Mouse (Mus musculus): Measurements from ENCODE around the gene Oas2. TPM values are rescaled to one million over a fixed set of nuclear protein-coding genes. Genes with fewer than 3 reads are reported as not detected.
A peak's percentile ranks its signal among the peaks of the same experiment; 100 is the strongest.

Oas2 gene
- polyA plus RNA-seq, 1 experiment from 2014 or later = 0.05 TPM

DNA sequence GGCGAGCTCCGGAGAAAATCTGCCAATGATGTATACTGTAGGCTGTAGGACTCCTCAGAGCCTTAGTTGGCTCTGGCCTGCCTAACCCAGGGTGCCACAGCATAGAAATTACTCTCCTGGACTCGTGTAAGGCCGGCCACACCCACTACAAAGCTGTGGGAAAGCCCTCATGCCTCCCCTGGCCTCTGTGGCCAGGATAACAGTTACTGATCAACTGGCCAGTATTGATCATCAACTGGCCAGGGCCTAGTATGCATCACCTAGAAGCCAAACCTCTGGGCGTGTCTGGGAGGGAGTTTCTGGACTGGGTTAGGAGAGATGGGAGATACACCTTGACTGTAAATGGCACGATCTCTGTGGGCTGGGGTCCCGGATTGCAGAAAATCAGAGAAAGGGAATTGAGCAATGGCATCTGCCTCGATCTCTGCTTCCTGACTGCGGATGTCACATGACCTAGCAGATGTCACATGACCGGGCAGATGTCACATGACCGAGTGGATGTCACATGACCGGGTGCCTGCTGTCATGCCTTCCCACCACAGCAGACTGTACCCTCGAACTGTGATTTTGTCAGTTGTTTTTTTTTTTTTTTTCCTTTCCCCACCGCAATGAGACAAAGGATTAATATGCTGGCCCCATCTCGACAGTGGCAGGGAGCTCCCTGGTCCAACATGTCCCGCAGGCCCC is 53.5 kb downstream of the Oas2 start:
- Histone ChIP-seq H3K4me1 (ENCODE audit: control insufficient read depth, insufficient read depth, low read length) (peaks cover 4% of the 10 kb centered on the region; the same call in 1 of the 2 replicates), H3K27ac (ENCODE audit: low read depth, low read length) (no peak overlapping the region), H3K9me3 (ENCODE audit: control insufficient read depth, low read length) (no peaks in the 10 kb centered on the region), H3K27me3 (ENCODE audit: control insufficient read depth, insufficient read depth, low read length) (peaks cover 34% of the 10 kb centered on the region), H3K4me2 (no peak overlapping the region), H3K9ac (ENCODE audit: low read length) (no peak overlapping the region), H3K36me3 (ENCODE audit: control insufficient read depth, insufficient read depth, low read length) (no peaks in the 10 kb centered on the region), H3K4me3 (ENCODE audit: low read depth, low read length) (no peak overlapping the region)
- WGBS = 76% methylated on average over 16 of the region's 16 CpGs
- ATAC-seq (ENCODE audit: low FRiP score) (no peak), DNase-seq (ENCODE audit: low spot score, missing footprints) (no peak)

DNA sequence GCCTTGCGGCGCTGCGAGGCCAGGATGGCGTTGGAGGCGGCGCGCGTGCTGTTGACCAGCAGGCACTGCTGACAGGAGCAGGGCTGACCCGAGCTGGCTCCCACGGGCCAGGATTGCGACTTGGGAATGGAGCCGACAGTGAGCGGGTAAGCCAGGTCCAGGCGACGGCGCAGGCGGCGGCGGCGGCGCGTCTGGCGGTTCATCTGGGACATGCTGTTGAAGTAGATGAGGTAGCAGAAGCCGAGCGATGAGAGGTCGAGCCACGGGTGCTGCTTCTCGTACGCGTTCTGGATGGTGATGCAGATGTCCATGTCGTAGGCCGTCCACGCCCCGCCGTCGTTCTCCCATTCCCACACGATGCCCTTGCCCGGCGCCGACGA is 55.0 kb downstream of the Oas2 start:
- WGBS = 2% methylated on average over 41 of the region's 41 CpGs
- Histone ChIP-seq H3K27ac (ENCODE audit: low read depth, low read length) (no peak overlapping the region), H3K9ac (ENCODE audit: low read length) (no peak overlapping the region), H3K4me2 (peak overlapping the region; percentile 34), H3K36me3 (ENCODE audit: control insufficient read depth, insufficient read depth, low read length) (no peaks in the 10 kb centered on the region), H3K4me3 (ENCODE audit: low read depth, low read length) (peak overlapping the region; percentile 17; the same call in 1 of the 2 replicates), H3K4me1 (ENCODE audit: control insufficient read depth, insufficient read depth, low read length) (peaks cover 4% of the 10 kb centered on the region; the same call in 1 of the 2 replicates), H3K27me3 (ENCODE audit: control insufficient read depth, insufficient read depth, low read length) (peaks cover 34% of the 10 kb centered on the region), H3K9me3 (ENCODE audit: control insufficient read depth, low read length) (no peaks in the 10 kb centered on the region)
- ATAC-seq (ENCODE audit: low FRiP score) (0 out of 2 replicates have a peak, but pooled peaks have one; percentile 26), DNase-seq (ENCODE audit: low spot score, missing footprints) (no peak)

DNA sequence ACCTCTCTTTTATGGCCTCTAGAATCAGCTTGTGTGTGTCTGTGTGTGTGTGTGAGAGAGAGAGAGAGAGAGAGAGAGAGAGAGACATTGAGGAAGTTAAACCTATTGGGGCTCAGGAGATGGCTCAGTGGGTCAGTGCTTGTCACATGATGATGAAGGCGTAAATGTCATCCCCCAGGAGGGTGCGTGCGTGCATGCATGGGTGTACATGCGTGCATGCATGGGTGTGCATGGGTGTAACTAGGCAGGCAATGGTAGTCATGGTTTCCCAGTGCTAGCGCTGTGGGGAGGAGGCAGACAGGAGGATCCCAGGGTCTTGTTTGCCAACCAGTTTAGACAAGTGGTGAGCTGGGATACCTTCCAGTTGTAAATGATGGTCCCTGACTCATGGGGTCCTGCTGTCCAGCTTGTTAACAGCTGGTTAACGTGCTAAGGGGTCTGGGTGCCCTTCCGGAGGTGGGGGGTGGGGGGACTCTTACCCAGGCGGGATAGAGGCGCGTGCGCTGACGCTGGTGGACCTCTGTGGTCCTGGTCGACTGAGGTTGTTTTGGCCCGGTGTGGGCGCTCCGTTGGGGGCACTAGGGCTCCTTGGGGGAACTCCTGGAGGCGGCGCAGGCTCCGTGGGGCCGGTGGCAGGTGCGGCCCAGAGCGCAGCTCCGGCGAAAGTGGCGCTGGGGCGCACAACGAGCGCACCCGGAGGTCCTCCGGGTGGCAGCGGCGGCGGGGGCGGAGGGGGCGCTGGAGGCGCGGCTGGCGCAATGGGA is 55.5 kb downstream of the Oas2 start:
- H3K9ac ChIP-seq (ENCODE audit: low read length) = no peak overlapping the region

DNA sequence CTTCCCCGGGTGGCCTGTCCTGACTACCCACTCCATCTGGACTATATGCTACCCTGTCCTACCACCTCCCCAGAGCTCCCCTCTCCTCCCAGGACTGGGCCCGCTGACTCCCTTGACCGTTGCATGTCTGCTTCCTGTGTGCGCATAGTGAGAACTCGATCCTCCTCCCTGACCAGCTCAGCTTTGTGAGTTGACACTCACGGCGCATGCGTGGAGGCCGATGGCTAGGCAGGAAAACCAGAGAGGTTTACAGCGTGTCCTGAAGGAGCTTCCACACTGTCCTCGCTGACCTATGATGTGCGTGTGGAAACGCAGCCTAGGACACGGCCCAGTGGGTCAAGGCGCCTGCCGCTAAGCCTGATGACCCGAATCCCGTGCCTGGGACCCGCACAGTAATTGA is 57.6 kb downstream of the Oas2 start:
- Histone ChIP-seq H3K27ac (ENCODE audit: low read depth, low read length) (no peak overlapping the region), H3K4me3 (ENCODE audit: low read depth, low read length) (no peak overlapping the region), H3K9ac (ENCODE audit: low read length) (no peak overlapping the region), H3K9me3 (ENCODE audit: control insufficient read depth, low read length) (no peaks in the 10 kb centered on the region), H3K27me3 (ENCODE audit: control insufficient read depth, insufficient read depth, low read length) (peaks cover 34% of the 10 kb centered on the region), H3K36me3 (ENCODE audit: control insufficient read depth, insufficient read depth, low read length) (no peaks in the 10 kb centered on the region), H3K4me2 (no peak overlapping the region), H3K4me1 (ENCODE audit: control insufficient read depth, insufficient read depth, low read length) (peaks cover 4% of the 10 kb centered on the region; the same call in 1 of the 2 replicates)
- no peak for DNase-seq (ENCODE audit: low spot score, missing footprints)
- WGBS = 80% methylated on average over 19 of the region's 19 CpGs
- no peak for ATAC-seq (ENCODE audit: low FRiP score)

More for the DNA sequence above, 55.5 kb downstream of the Oas2 start:
- Histone ChIP-seq H3K4me3 (ENCODE audit: low read depth, low read length) (peak overlapping the region; percentile 17; the same call in 1 of the 2 replicates), H3K36me3 (ENCODE audit: control insufficient read depth, insufficient read depth, low read length) (no peaks in the 10 kb centered on the region), H3K4me2 (peak overlapping the region; percentile 34), H3K9me3 (ENCODE audit: control insufficient read depth, low read length) (no peaks in the 10 kb centered on the region), H3K27ac (ENCODE audit: low read depth, low read length) (no peak overlapping the region), H3K4me1 (ENCODE audit: control insufficient read depth, insufficient read depth, low read length) (peaks cover 4% of the 10 kb centered on the region; the same call in 1 of the 2 replicates), H3K27me3 (ENCODE audit: control insufficient read depth, insufficient read depth, low read length) (peaks cover 34% of the 10 kb centered on the region)
- ATAC-seq (ENCODE audit: low FRiP score) (no peak), DNase-seq (ENCODE audit: low spot score, missing footprints) (no peak)
- WGBS = 12% methylated on average over 38 of the region's 38 CpGs

DNA sequence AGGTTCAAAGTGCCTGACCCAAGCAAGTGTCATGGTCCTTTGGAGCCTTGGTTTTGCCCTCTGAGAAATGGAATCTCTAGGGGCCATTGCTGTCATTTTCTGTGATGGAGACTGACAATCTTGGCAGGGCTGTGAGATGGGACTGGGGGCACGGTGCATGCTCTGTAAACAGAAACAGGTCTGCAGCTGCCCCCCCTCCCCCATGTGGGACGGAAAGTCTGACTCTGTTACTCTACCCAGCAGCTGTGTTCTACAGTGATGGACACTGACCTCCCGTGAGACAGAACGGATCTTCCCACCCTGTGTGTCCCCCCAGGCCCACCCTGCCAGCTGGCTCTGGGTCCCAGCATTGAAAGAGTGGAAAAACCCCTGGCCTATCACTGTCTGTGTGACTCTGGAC is 59.2 kb downstream of the Oas2 start:
- no peak overlapping the region for H3K4me3 ChIP-seq (ENCODE audit: low read depth, low read length)
- no peak overlapping the region for H3K27ac ChIP-seq (ENCODE audit: low read depth, low read length)
- H3K4me1 ChIP-seq (ENCODE audit: control insufficient read depth, insufficient read depth, low read length) = peaks cover 4% of the 10 kb centered on the region; the same call in 1 of the 2 replicates
- WGBS = 67% methylated on average over 4 of the region's 4 CpGs
- H3K36me3 ChIP-seq (ENCODE audit: control insufficient read depth, insufficient read depth, low read length) = no peaks in the 10 kb centered on the region
- ATAC-seq (ENCODE audit: low FRiP score) = no peak
- H3K9ac ChIP-seq (ENCODE audit: low read length) = no peak overlapping the region
- H3K9me3 ChIP-seq (ENCODE audit: control insufficient read depth, low read length) = no peaks in the 10 kb centered on the region
- H3K27me3 ChIP-seq (ENCODE audit: control insufficient read depth, insufficient read depth, low read length) = peaks cover 23% of the 10 kb centered on the region
- no peak for DNase-seq (ENCODE audit: low spot score, missing footprints)
- no peak overlapping the region for H3K4me2 ChIP-seq

DNA sequence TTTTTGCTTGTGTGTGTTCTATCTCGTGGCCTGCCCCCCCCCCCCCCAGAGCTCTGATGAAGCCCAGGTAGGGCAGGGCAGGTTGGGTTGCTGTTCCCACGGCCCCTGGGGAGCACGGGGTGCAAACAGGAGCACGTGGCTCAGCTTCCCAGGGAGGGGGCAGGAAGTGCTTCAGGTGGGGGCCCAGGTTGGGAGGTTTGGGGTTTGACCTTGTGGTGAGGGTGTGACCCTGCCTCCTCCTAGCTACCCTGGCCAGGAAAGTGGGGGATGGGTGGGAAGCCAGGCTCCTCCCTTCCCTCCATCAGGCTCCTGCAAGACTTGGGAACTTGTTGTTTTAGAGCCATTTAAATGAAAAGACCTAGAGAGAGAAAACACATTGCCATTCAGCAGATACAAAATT is 61.2 kb downstream of the Oas2 start:
- no peak overlapping the region for H3K4me2 ChIP-seq
- no peak for ATAC-seq (ENCODE audit: low FRiP score)
- H3K27ac ChIP-seq (ENCODE audit: low read depth, low read length) = no peak overlapping the region
- no peaks in the 10 kb centered on the region for H3K4me1 ChIP-seq (ENCODE audit: control insufficient read depth, insufficient read depth, low read length)
- H3K27me3 ChIP-seq (ENCODE audit: control insufficient read depth, insufficient read depth, low read length) = peaks cover 6% of the 10 kb centered on the region
- H3K9ac ChIP-seq (ENCODE audit: low read length) = no peak overlapping the region
- H3K36me3 ChIP-seq (ENCODE audit: control insufficient read depth, insufficient read depth, low read length) = no peaks in the 10 kb centered on the region
- no peak for DNase-seq (ENCODE audit: low spot score, missing footprints)
- no peak overlapping the region for H3K4me3 ChIP-seq (ENCODE audit: low read depth, low read length)
- WGBS = 48% methylated on average over 4 of the region's 4 CpGs
- H3K9me3 ChIP-seq (ENCODE audit: control insufficient read depth, low read length) = no peaks in the 10 kb centered on the region

DNA sequence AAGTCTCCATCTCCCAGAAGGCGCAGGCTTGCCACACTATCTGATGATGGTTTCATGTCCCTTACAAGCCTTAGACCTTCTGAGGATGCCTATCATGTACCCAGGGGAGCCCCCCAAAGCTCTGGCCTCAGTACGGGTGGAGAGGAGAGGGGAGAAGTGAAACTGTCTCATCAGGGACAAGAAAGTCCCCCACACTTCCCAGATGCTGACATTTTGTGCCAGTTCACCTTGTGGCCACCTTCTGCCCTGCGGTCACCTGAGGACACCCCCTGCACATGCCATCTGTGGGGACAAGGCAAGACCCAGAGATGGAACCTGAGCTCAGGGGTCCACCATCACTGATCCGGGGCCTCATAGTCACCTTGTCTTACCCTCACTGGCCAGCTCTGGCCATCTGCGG is 61.8 kb downstream of the Oas2 start:
- H3K36me3 ChIP-seq (ENCODE audit: control insufficient read depth, insufficient read depth, low read length) = no peaks in the 10 kb centered on the region
- no peak for DNase-seq (ENCODE audit: low spot score, missing footprints)
- whole genome bisulfite sequencing = 85% methylated on average over 5 of the region's 5 CpGs
- H3K9me3 ChIP-seq (ENCODE audit: control insufficient read depth, low read length) = no peaks in the 10 kb centered on the region
- no peak for ATAC-seq (ENCODE audit: low FRiP score)
- peaks cover 3% of the 10 kb centered on the region; the same call in 1 of the 2 replicates for H3K4me1 ChIP-seq (ENCODE audit: control insufficient read depth, insufficient read depth, low read length)
- H3K4me2 ChIP-seq = no peak overlapping the region
- H3K4me3 ChIP-seq (ENCODE audit: low read depth, low read length) = no peak overlapping the region
- peaks cover 7% of the 10 kb centered on the region for H3K27me3 ChIP-seq (ENCODE audit: control insufficient read depth, insufficient read depth, low read length)
- H3K27ac ChIP-seq (ENCODE audit: low read depth, low read length) = no peak overlapping the region
- no peak overlapping the region for H3K9ac ChIP-seq (ENCODE audit: low read length)

DNA sequence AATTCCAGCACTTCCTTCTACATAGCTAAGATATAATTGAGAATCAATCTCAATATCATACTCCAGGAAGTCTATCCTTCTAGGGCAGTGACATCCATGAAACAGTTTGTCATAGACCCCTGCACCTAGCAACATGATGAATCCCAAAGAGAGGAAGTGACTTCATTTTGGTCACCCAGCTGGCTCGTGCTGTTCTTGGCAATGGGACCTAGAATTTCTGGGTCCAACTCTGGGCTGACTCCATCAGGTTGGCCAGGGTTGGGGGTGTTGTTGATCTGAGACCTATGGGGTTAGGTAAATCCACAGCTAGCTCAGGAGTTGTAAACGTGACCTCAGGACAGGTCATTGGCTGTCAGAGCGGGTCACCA is 62.2 kb downstream of the Oas2 start:
- WGBS = 82% methylated on average over 3 of the region's 3 CpGs
- no peak overlapping the region for H3K4me3 ChIP-seq (ENCODE audit: low read depth, low read length)
- H3K9ac ChIP-seq (ENCODE audit: low read length) = no peak overlapping the region
- H3K9me3 ChIP-seq (ENCODE audit: control insufficient read depth, low read length) = no peaks in the 10 kb centered on the region
- H3K4me2 ChIP-seq = no peak overlapping the region
- no peak overlapping the region for H3K27ac ChIP-seq (ENCODE audit: low read depth, low read length)
- no peaks in the 10 kb centered on the region for H3K36me3 ChIP-seq (ENCODE audit: control insufficient read depth, insufficient read depth, low read length)
- ATAC-seq (ENCODE audit: low FRiP score) = no peak
- peaks cover 12% of the 10 kb centered on the region for H3K27me3 ChIP-seq (ENCODE audit: control insufficient read depth, insufficient read depth, low read length)
- no peak for DNase-seq (ENCODE audit: low spot score, missing footprints)
- peaks cover 5% of the 10 kb centered on the region; the same call in 1 of the 2 replicates for H3K4me1 ChIP-seq (ENCODE audit: control insufficient read depth, insufficient read depth, low read length)
